Mouse (Mus musculus): ENCODE data around the gene Unc13a. TPM values are rescaled to one million over a fixed set of nuclear protein-coding genes. Genes with fewer than 3 reads are reported as not detected.
A peak's percentile ranks its signal among the peaks of the same experiment; 100 is the strongest.

Unc13a gene
- polyA plus RNA-seq, 1 experiment from 2014 or later: 0.46 TPM

GRCm38 (mm10) chr8:71631897-71632296 lies 39.7 kb downstream of the Unc13a start:
- Histone ChIP-seq H3K4me2 (no peak overlapping the region), H3K4me1 (ENCODE audit: insufficient read depth) (peaks cover 13% of the 10 kb centered on the region), H3K27ac (ENCODE audit: low read depth) (no peak overlapping the region), H3K9me3 (ENCODE audit: low read depth, low read length) (peaks cover 5% of the 10 kb centered on the region; the same call in 1 of the 2 replicates), H3K27me3 (ENCODE audit: insufficient read depth, low read length) (peaks cover 13% of the 10 kb centered on the region; the same call in 1 of the 2 replicates), H3K9ac (no peak overlapping the region), H3K4me3 (ENCODE audit: low read depth, low read length) (no peak overlapping the region), H3K36me3 (ENCODE audit: insufficient read depth) (no peaks in the 10 kb centered on the region)
- no peak for DNase-seq
- WGBS: 59% methylated on average over 2 of the region's 2 CpGs
- TF ChIP-seq CTCF (IDR thresholded peaks at IDR 0.05; ENCODE audit: low read depth): no peak
- ATAC-seq (ENCODE audit: insufficient read depth): no peak

- H3K27ac ChIP-seq (ENCODE audit: low read depth): no peak overlapping the region
- peaks cover 13% of the 10 kb centered on the region for H3K4me1 ChIP-seq (ENCODE audit: insufficient read depth)
- no peak for ATAC-seq (ENCODE audit: insufficient read depth)
Observed at GRCm38 (mm10) chr8:71630761-71631160, 40.8 kb downstream of the Unc13a start.

GRCm38 (mm10) chr8:71629781-71630212 lies 41.8 kb downstream of the Unc13a start:
- DNase-seq: peak; percentile 79

More at GRCm38 (mm10) chr8:71630761-71631160, 40.8 kb downstream of the Unc13a start:
- Histone ChIP-seq H3K27me3 (ENCODE audit: insufficient read depth, low read length) (peaks cover 13% of the 10 kb centered on the region; the same call in 1 of the 2 replicates), H3K4me2 (no peak overlapping the region), H3K9ac (no peak overlapping the region), H3K36me3 (ENCODE audit: insufficient read depth) (peaks cover 6% of the 10 kb centered on the region; the same call in 1 of the 2 replicates), H3K9me3 (ENCODE audit: low read depth, low read length) (peaks cover 5% of the 10 kb centered on the region; the same call in 1 of the 2 replicates), H3K4me3 (ENCODE audit: low read depth, low read length) (no peak overlapping the region)
- no peak for DNase-seq
- no peak for TF ChIP-seq CTCF (IDR thresholded peaks at IDR 0.05; ENCODE audit: low read depth)
- 82% methylated on average over 6 of the region's 6 CpGs for WGBS

DNA sequence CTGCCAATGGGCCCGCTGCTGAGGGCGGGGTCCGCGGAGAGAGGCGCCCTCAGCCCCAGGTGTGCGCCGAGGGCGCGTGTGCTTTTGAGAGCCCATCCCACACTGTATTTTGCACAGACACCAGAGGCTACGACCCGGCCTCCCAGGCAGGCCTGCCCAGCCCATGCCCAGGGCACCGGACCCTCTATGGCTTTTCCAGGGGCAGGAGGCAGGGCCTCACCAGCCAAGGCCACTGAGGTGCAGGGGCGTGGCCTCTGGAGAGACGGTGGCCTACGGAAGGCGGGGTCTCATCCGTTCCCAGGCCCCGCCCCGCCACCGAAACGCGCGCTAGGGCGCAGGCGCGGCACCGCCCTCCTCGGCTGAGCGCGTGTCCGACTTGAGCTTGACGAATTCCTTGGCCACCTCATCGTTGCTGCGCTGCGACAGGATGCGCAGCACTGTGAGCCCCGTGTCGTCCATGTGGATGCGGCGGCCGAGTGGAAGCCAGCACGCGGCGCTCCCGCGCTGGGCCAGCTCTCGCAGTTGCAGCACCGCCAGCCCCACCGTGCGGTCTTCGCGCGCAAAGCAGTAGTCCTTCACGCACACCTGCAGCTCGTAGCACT lies 42.4 kb downstream of the Unc13a start:
- TF ChIP-seq CTCF (IDR thresholded peaks at IDR 0.05; ENCODE audit: low read depth): peak; percentile 46
- Histone ChIP-seq H3K9me3 (ENCODE audit: low read depth, low read length) (peaks cover 5% of the 10 kb centered on the region; the same call in 1 of the 2 replicates), H3K9ac (peak overlapping the region; percentile 71), H3K27ac (ENCODE audit: low read depth) (peak overlapping the region; percentile 78), H3K4me2 (peak overlapping the region; percentile 98), H3K36me3 (ENCODE audit: insufficient read depth) (peaks cover 21% of the 10 kb centered on the region), H3K4me1 (ENCODE audit: insufficient read depth) (peaks cover 12% of the 10 kb centered on the region), H3K4me3 (ENCODE audit: low read depth, low read length) (peak overlapping the region; percentile 54), H3K27me3 (ENCODE audit: insufficient read depth, low read length) (peaks cover 6% of the 10 kb centered on the region; the same call in 1 of the 2 replicates)
- peak; percentile 97 for DNase-seq
- peak; percentile 90 for ATAC-seq (ENCODE audit: insufficient read depth)
- under 1% methylated on average over 55 of the region's 55 CpGs for WGBS

More at GRCm38 (mm10) chr8:71629781-71630212, 41.8 kb downstream of the Unc13a start:
- Histone ChIP-seq H3K4me2 (peak overlapping the region; percentile 98), H3K9me3 (ENCODE audit: low read depth, low read length) (peaks cover 5% of the 10 kb centered on the region; the same call in 1 of the 2 replicates), H3K36me3 (ENCODE audit: insufficient read depth) (peaks cover 15% of the 10 kb centered on the region; the same call in 1 of the 2 replicates), H3K9ac (peak overlapping the region; percentile 48), H3K27me3 (ENCODE audit: insufficient read depth, low read length) (peaks cover 7% of the 10 kb centered on the region; the same call in 1 of the 2 replicates), H3K4me3 (ENCODE audit: low read depth, low read length) (peak overlapping the region; percentile 54), H3K27ac (ENCODE audit: low read depth) (0 out of 2 replicates have a peak overlapping the region, but pooled peaks have one; percentile 46), H3K4me1 (ENCODE audit: insufficient read depth) (peaks cover 13% of the 10 kb centered on the region)
- peak; percentile 45 for ATAC-seq (ENCODE audit: insufficient read depth)
- WGBS: 4% methylated on average over 25 of the region's 25 CpGs
- no peak for TF ChIP-seq CTCF (IDR thresholded peaks at IDR 0.05; ENCODE audit: low read depth)

DNA sequence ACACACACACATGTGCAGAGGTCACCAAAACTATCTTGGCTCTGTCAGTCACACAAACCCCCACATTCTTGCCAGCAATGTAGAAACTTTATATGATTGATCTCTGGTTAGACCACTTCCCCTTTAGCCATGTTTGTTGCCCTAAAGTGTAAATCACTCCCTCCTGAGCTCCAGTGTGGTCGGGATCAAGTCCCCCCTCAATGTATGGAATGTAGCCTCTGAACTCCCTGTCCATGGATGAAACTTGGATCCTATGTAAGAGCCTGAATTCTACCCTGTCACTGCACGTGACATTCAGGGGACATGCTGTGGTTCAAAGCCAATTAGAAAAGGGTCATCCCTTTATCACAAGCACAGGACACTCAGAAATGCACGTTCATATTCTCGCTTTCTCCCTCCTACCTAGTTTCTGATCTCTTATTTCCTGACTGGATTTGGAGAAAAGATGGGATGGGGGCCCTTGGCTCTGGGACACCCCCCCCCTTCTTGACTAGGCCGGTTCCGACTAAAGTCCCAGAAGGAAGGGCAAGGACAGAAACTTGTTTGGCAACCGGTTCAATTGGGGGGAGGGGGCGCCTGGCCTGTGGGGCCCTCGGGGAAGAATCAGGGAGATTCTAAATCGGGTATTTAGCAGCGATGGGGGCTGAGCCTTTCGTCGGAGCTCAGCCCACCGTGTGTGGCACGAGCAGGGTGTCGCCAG lies 43.0 kb downstream of the Unc13a start:
- H3K36me3 ChIP-seq (ENCODE audit: insufficient read depth): peaks cover 28% of the 10 kb centered on the region
- peaks cover under 1% of the 10 kb centered on the region; the same call in 1 of the 2 replicates for H3K27me3 ChIP-seq (ENCODE audit: insufficient read depth, low read length)
- WGBS: 4% methylated on average over 16 of the region's 16 CpGs
- ATAC-seq (ENCODE audit: insufficient read depth): no peak
- DNase-seq: no peak
- H3K4me1 ChIP-seq (ENCODE audit: insufficient read depth): peaks cover 10% of the 10 kb centered on the region
- peak overlapping the region; percentile 71 for H3K9ac ChIP-seq
- H3K4me3 ChIP-seq (ENCODE audit: low read depth, low read length): peak overlapping the region; percentile 54
- TF ChIP-seq CTCF (IDR thresholded peaks at IDR 0.05; ENCODE audit: low read depth): no peak
- H3K4me2 ChIP-seq: peak overlapping the region; percentile 98
- H3K9me3 ChIP-seq (ENCODE audit: low read depth, low read length): peaks cover 5% of the 10 kb centered on the region; the same call in 1 of the 2 replicates
- H3K27ac ChIP-seq (ENCODE audit: low read depth): peak overlapping the region; percentile 78

DNA sequence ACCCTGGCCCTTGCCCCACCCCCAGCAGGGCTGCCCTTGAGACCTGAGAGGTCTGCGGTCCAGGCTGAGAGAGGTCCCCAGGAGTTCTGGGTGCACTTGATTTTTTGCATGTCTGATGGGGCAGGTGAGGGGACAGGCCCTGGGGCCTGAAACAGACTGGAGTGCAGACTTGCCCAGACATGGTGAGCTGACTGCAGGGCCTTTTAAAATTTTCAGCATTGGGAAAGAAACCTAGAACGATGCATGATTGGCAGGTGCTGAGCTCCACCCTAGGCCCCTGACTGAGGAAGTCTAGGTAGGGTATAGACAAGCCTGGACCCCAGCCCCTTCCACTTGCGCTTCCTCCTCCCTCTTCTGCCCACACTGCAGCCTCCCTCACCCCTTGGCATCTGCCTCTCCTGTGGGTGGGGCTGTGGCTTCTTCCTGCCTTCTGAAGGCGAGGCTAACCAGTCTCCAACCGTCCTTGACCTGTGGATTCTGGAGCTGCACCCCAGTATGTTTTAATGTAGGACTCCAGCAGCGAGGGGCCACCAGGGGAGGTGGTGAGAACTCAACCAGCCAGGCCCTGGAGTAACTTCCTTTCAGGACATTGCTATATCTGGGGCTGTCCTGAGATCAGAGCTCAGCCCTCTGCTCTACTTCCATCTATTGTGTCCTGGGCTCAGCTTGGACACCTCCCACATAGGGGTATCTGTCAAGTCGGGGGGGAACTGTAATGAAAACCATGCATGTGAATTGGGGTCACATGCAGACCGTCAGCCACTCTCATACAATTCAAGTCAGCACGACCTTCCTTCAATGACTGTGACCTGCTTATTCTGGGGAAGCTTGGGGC lies 44.1 kb downstream of the Unc13a start:
- Histone ChIP-seq H3K4me1 (ENCODE audit: insufficient read depth) (peaks cover 10% of the 10 kb centered on the region), H3K27ac (ENCODE audit: low read depth) (peak overlapping the region; percentile 78), H3K27me3 (ENCODE audit: insufficient read depth, low read length) (no peaks in the 10 kb centered on the region; the same call in 1 of the 2 replicates), H3K9me3 (ENCODE audit: low read depth, low read length) (peaks cover 7% of the 10 kb centered on the region), H3K4me3 (ENCODE audit: low read depth, low read length) (no peak overlapping the region), H3K36me3 (ENCODE audit: insufficient read depth) (peaks cover 39% of the 10 kb centered on the region), H3K9ac (no peak overlapping the region), H3K4me2 (peak overlapping the region; percentile 16; the same call in 1 of the 2 replicates)
- ATAC-seq (ENCODE audit: insufficient read depth) (no peak), DNase-seq (peak; percentile 24)
- 38% methylated on average over 9 of the region's 9 CpGs for WGBS
- TF ChIP-seq CTCF (IDR thresholded peaks at IDR 0.05; ENCODE audit: low read depth): no peak
